ENCODE assay signal across 23 mouse cellular contexts in genomic region chr14:21383701-21384428, GRCm38 (mm10).
DNase-seq lines count a peak whose midpoint lies in the region; ATAC-seq and TF ChIP-seq lines count a peak whose summit lies in the region.
"Had no signal": no experiment of that assay in that cellular context is flagged by ENCODE, and none has a peak within 500 bp of the region (broad histone marks: within the 10 kb centered on the region; RNA-seq: fewer than 3 reads in every experiment).

No protein-coding gene starts in this region.

- no peaks in the 10 kb centered on the region for H3K27me3 ChIP-seq in forebrain, embryonic 12.5 days
- H3K27me3 ChIP-seq in forebrain, embryonic 11.5 days (ENCODE audit: control insufficient read depth, insufficient read depth, low read length): no peaks in the 10 kb centered on the region
- no peaks in the 10 kb centered on the region for H3K27me3 ChIP-seq in midbrain, embryonic 15.5 days (replicated peaks)
- H3K27me3 ChIP-seq in midbrain, postnatal 0 days (ENCODE audit: insufficient read depth, low read length): no peaks in the 10 kb centered on the region
- H3K27me3 ChIP-seq in hindbrain, embryonic 15.5 days: no peaks in the 10 kb centered on the region
- H3K27me3 ChIP-seq: embryonic facial prominence, embryonic 13.5 days; liver, embryonic 13.5 days; stomach, embryonic 15.5 days had no signal

- DNase-seq in forebrain, embryonic 11.5 days (ENCODE audit: low spot score): no peak
- no peak for DNase-seq in midbrain, postnatal 0 days (ENCODE audit: low spot score)
- no peak for DNase-seq in layer of hippocampus, adult 18-20 months (ENCODE audit: low spot score in 2 of 2)
- no peak for DNase-seq in adrenal gland, adult 2 months
- DNase-seq: adrenal gland, postnatal 10 days; cerebellum, adult 8-10 months; cerebellum, postnatal 36 days; embryo, embryonic 11 days; gastrocnemius, adult 2 months; kidney, postnatal 4 days; layer of hippocampus, adult 9-11 months; liver, embryonic 13.5 days; lung, embryonic 14.5 days; thymus, postnatal 25 days had no signal

- H3K4me2 ChIP-seq in forebrain, embryonic 12.5 days: no peak overlapping the region
- no peak overlapping the region for H3K4me2 ChIP-seq in forebrain, embryonic 11.5 days (ENCODE audit: low read depth, low read length, severe bottlenecking)
- H3K4me2 ChIP-seq in midbrain, embryonic 15.5 days: no peak overlapping the region
- H3K4me2 ChIP-seq in midbrain, postnatal 0 days (ENCODE audit: low read depth, low read length, poor library complexity, severe bottlenecking): no peak overlapping the region
- H3K4me2 ChIP-seq in hindbrain, embryonic 15.5 days: no peak overlapping the region
- H3K4me2 ChIP-seq: embryonic facial prominence, embryonic 13.5 days; heart, embryonic 11.5 days; liver, embryonic 13.5 days; lung, embryonic 14.5 days; stomach, embryonic 15.5 days had no signal

- 0 out of 2 replicates have a peak, but pooled peaks cover 2% of the 10 kb centered on the region for H3K9me3 ChIP-seq in forebrain, embryonic 12.5 days
- peaks cover 3% of the 10 kb centered on the region; the same call in 1 of the 2 replicates for H3K9me3 ChIP-seq in forebrain, embryonic 11.5 days (ENCODE audit: control insufficient read depth, low read length)
- no peaks in the 10 kb centered on the region for H3K9me3 ChIP-seq in midbrain, embryonic 15.5 days
- H3K9me3 ChIP-seq in midbrain, postnatal 0 days (ENCODE audit: low read length): no peaks in the 10 kb centered on the region
- no peaks in the 10 kb centered on the region for H3K9me3 ChIP-seq in hindbrain, embryonic 15.5 days
- H3K9me3 ChIP-seq: embryonic facial prominence, embryonic 13.5 days; liver, embryonic 13.5 days; stomach, embryonic 15.5 days had no signal

- H3K9ac ChIP-seq in forebrain, embryonic 12.5 days: no peak overlapping the region
- no peak overlapping the region for H3K9ac ChIP-seq in forebrain, embryonic 11.5 days (ENCODE audit: low read length)
- no peak overlapping the region for H3K9ac ChIP-seq in midbrain, embryonic 15.5 days
- no peak overlapping the region for H3K9ac ChIP-seq in midbrain, postnatal 0 days (replicated peaks; ENCODE audit: low read length, poor library complexity, severe bottlenecking)
- no peak overlapping the region for H3K9ac ChIP-seq in hindbrain, embryonic 15.5 days
- H3K9ac ChIP-seq: embryonic facial prominence, embryonic 13.5 days; liver, embryonic 13.5 days; lung, embryonic 14.5 days; stomach, embryonic 15.5 days had no signal

- peak overlapping the region; percentile 22; the same call in 1 of the 2 replicates for H3K27ac ChIP-seq in forebrain, embryonic 12.5 days
- H3K27ac ChIP-seq in forebrain, embryonic 11.5 days (ENCODE audit: low read depth, low read length): no peak overlapping the region; the same call in 1 of the 2 replicates
- H3K27ac ChIP-seq in midbrain, embryonic 15.5 days: peak overlapping the region; percentile 50; the same call in 1 of the 2 replicates
- no peak overlapping the region for H3K27ac ChIP-seq in midbrain, postnatal 0 days (ENCODE audit: low read depth, low read length)
- H3K27ac ChIP-seq in hindbrain, embryonic 15.5 days (replicated peaks): no peak overlapping the region
- H3K27ac ChIP-seq: embryonic facial prominence, embryonic 13.5 days; gastrocnemius, adult 2 months; liver, embryonic 13.5 days; stomach, embryonic 15.5 days had no signal

- TF ChIP-seq CTCF in midbrain, postnatal 0 days (IDR thresholded peaks at IDR 0.05): no peak

- H3K4me1 ChIP-seq in forebrain, embryonic 12.5 days: peaks cover 7% of the 10 kb centered on the region; the same call in 1 of the 2 replicates
- no peaks in the 10 kb centered on the region for H3K4me1 ChIP-seq in forebrain, embryonic 11.5 days (replicated peaks; ENCODE audit: control insufficient read depth, insufficient read depth, low read length)
- H3K4me1 ChIP-seq in midbrain, embryonic 15.5 days: peaks cover 12% of the 10 kb centered on the region
- no peaks in the 10 kb centered on the region for H3K4me1 ChIP-seq in midbrain, postnatal 0 days (ENCODE audit: insufficient read depth, low read length)
- H3K4me1 ChIP-seq in hindbrain, embryonic 15.5 days (replicated peaks): peaks cover 10% of the 10 kb centered on the region; the same call in 1 of the 2 replicates
- H3K4me1 ChIP-seq: embryonic facial prominence, embryonic 13.5 days; liver, embryonic 13.5 days; stomach, embryonic 15.5 days had no signal

- ATAC-seq in forebrain, embryonic 12.5 days (ENCODE audit: low FRiP score): 0 out of 2 replicates have a peak, but pooled peaks have one; percentile 46
- no peak for ATAC-seq in forebrain, embryonic 11.5 days (replicated peaks; ENCODE audit: low FRiP score)
- ATAC-seq in midbrain, embryonic 15.5 days (replicated peaks): 0 out of 2 replicates have a peak, but pooled peaks have one; percentile 30
- no peak for ATAC-seq in midbrain, postnatal 0 days (ENCODE audit: low FRiP score)
- peak; percentile 23; the same call in 1 of the 2 replicates for ATAC-seq in hindbrain, embryonic 15.5 days (ENCODE audit: low FRiP score, low read depth)
- ATAC-seq: activated CD4-positive, CD25-positive, alpha-beta regulatory T cell, adult 4 months; intestine, embryonic 16.5 days had no signal

- 0 out of 2 replicates have a peak, but pooled peaks cover 5% of the 10 kb centered on the region for H3K36me3 ChIP-seq in forebrain, embryonic 12.5 days (replicated peaks)
- H3K36me3 ChIP-seq in forebrain, embryonic 11.5 days (ENCODE audit: control insufficient read depth, insufficient read depth, low read length): no peaks in the 10 kb centered on the region
- H3K36me3 ChIP-seq in midbrain, embryonic 15.5 days (replicated peaks): no peaks in the 10 kb centered on the region
- H3K36me3 ChIP-seq in midbrain, postnatal 0 days (ENCODE audit: insufficient read depth, low read length): no peaks in the 10 kb centered on the region
- H3K36me3 ChIP-seq in hindbrain, embryonic 15.5 days: no peaks in the 10 kb centered on the region

- WGBS in forebrain, embryonic 12.5 days: 51% methylated on average over 5 of the region's 5 CpGs
- WGBS in forebrain, embryonic 11.5 days: 78% methylated on average over 5 of the region's 5 CpGs
- 33% methylated on average over 5 of the region's 5 CpGs for WGBS in midbrain, embryonic 15.5 days
- 40% methylated on average over 5 of the region's 5 CpGs for WGBS in midbrain, postnatal 0 days
- 39% methylated on average over 5 of the region's 5 CpGs for WGBS in hindbrain, embryonic 15.5 days

- H3K4me3 ChIP-seq in forebrain, embryonic 12.5 days (replicated peaks): no peak overlapping the region
- no peak overlapping the region for H3K4me3 ChIP-seq in forebrain, embryonic 11.5 days (ENCODE audit: low read depth, low read length)
- no peak overlapping the region for H3K4me3 ChIP-seq in midbrain, embryonic 15.5 days
- H3K4me3 ChIP-seq in midbrain, postnatal 0 days (ENCODE audit: low read depth, low read length): no peak overlapping the region
- H3K4me3 ChIP-seq in hindbrain, embryonic 15.5 days: no peak overlapping the region
- H3K4me3 ChIP-seq: embryonic facial prominence, embryonic 13.5 days; erythroblast, embryonic 14.5 days; gastrocnemius, adult 2 months; liver, embryonic 13.5 days; stomach, embryonic 15.5 days had no signal

Comparison
In these comparisons a context has a peak if more than half of its experiments do, and no peak if none do; other contexts are left out.
1. ATAC-seq: peak in forebrain, embryonic 12.5 days (single experiment), midbrain, embryonic 15.5 days (single experiment) and hindbrain, embryonic 15.5 days (single experiment); none in forebrain, embryonic 11.5 days (single experiment) and midbrain, postnatal 0 days (single experiment).
2. H3K27ac ChIP-seq: peak in forebrain, embryonic 12.5 days (single experiment) and midbrain, embryonic 15.5 days (single experiment); none in forebrain, embryonic 11.5 days (single experiment), midbrain, postnatal 0 days (single experiment) and hindbrain, embryonic 15.5 days (single experiment).